Mouse (Mus musculus): ENCODE data around the gene Hspa1l. TPM values are rescaled to one million over a fixed set of nuclear protein-coding genes. Genes with fewer than 3 reads are reported as not detected.
"Not testable (repeated sequence)": the region's sequence is repeated elsewhere in the genome, so short reads cannot be mapped to it uniquely, and the experiment has no call there.

Gene Hspa1l
- polyA plus RNA-seq, 1 experiment from 2014 or later = 1.3 TPM

- no peak overlapping the region for H3K9ac ChIP-seq (replicated peaks; ENCODE audit: low read length)
- H3K9me3 ChIP-seq (ENCODE audit: low read length) = no peaks in the 10 kb centered on the region
- no peaks in the 10 kb centered on the region for H3K36me3 ChIP-seq (ENCODE audit: insufficient read depth, low read length)
- H3K4me3 ChIP-seq (ENCODE audit: low read length) = no peak overlapping the region
- WGBS = 45% methylated on average over 8 of the region's 8 CpGs
- no peak overlapping the region for H3K27ac ChIP-seq (ENCODE audit: low read length)
- peak overlapping the region; percentile 34; the same call in 1 of the 2 replicates for H3K4me2 ChIP-seq (replicated peaks; ENCODE audit: low read depth, low read length)
- H3K4me1 ChIP-seq (ENCODE audit: insufficient read depth, low read length) = peaks cover 14% of the 10 kb centered on the region
- ATAC-seq (ENCODE audit: low FRiP score, low TSS enrichment) = no peak
- no peaks in the 10 kb centered on the region for H3K27me3 ChIP-seq (ENCODE audit: insufficient read depth, low read length)
Measured at GRCm38 (mm10) chr17:34934830-34935229, 37.7 kb upstream of the Hspa1l start.

- Histone ChIP-seq H3K9ac (replicated peaks; ENCODE audit: low read length) (no peak overlapping the region), H3K4me3 (ENCODE audit: low read length) (no peak overlapping the region), H3K27me3 (ENCODE audit: insufficient read depth, low read length) (no peaks in the 10 kb centered on the region), H3K4me1 (ENCODE audit: insufficient read depth, low read length) (peaks cover 10% of the 10 kb centered on the region), H3K9me3 (ENCODE audit: low read length) (no peaks in the 10 kb centered on the region), H3K27ac (ENCODE audit: low read length) (no peak overlapping the region), H3K36me3 (ENCODE audit: insufficient read depth, low read length) (no peaks in the 10 kb centered on the region), H3K4me2 (replicated peaks; ENCODE audit: low read depth, low read length) (no peak overlapping the region)
- WGBS = 72% methylated on average over 6 of the region's 6 CpGs
- no peak for ATAC-seq (ENCODE audit: low FRiP score, low TSS enrichment)
Measured at GRCm38 (mm10) chr17:34937960-34938505, 34.5 kb upstream of the Hspa1l start.

GRCm38 (mm10) chr17:34941344-34942041 is 31.0 kb upstream of the Hspa1l start:
- WGBS = 5% methylated on average over 13 of the region's 15 CpGs
- H3K36me3 ChIP-seq (ENCODE audit: insufficient read depth, low read length) = no peaks in the 10 kb centered on the region
- peak overlapping the region; percentile 36 for H3K4me3 ChIP-seq (ENCODE audit: low read length)
- no peaks in the 10 kb centered on the region for H3K27me3 ChIP-seq (ENCODE audit: insufficient read depth, low read length)
- H3K27ac ChIP-seq (ENCODE audit: low read length) = peak overlapping the region; percentile 31; the same call in 1 of the 2 replicates
- H3K9ac ChIP-seq (replicated peaks; ENCODE audit: low read length) = peak overlapping the region; percentile 58
- H3K4me2 ChIP-seq (replicated peaks; ENCODE audit: low read depth, low read length) = peak overlapping the region; percentile 64
- H3K9me3 ChIP-seq (ENCODE audit: low read length) = no peaks in the 10 kb centered on the region
- peaks cover 3% of the 10 kb centered on the region; the same call in 1 of the 2 replicates for H3K4me1 ChIP-seq (ENCODE audit: insufficient read depth, low read length)
- ATAC-seq (ENCODE audit: low FRiP score, low TSS enrichment) = peak; percentile 43; the same call in 1 of the 2 replicates

GRCm38 (mm10) chr17:34943128-34943815 is 29.2 kb upstream of the Hspa1l start:
- Histone ChIP-seq H3K27ac (ENCODE audit: low read length) (no peak overlapping the region), H3K4me2 (replicated peaks; ENCODE audit: low read depth, low read length) (no peak overlapping the region), H3K4me1 (ENCODE audit: insufficient read depth, low read length) (peaks cover 3% of the 10 kb centered on the region; the same call in 1 of the 2 replicates), H3K4me3 (ENCODE audit: low read length) (no peak overlapping the region), H3K9ac (replicated peaks; ENCODE audit: low read length) (no peak overlapping the region), H3K27me3 (ENCODE audit: insufficient read depth, low read length) (no peaks in the 10 kb centered on the region), H3K36me3 (ENCODE audit: insufficient read depth, low read length) (no peaks in the 10 kb centered on the region), H3K9me3 (ENCODE audit: low read length) (no peaks in the 10 kb centered on the region)
- no peak for ATAC-seq (ENCODE audit: low FRiP score, low TSS enrichment)
- WGBS = 85% methylated on average over 4 of the region's 4 CpGs

- H3K9me3 ChIP-seq (ENCODE audit: low read length) = no peaks in the 10 kb centered on the region
- H3K27ac ChIP-seq (ENCODE audit: low read length) = no peak overlapping the region
- peaks cover 3% of the 10 kb centered on the region; the same call in 1 of the 2 replicates for H3K4me1 ChIP-seq (ENCODE audit: insufficient read depth, low read length)
- no peak overlapping the region for H3K9ac ChIP-seq (replicated peaks; ENCODE audit: low read length)
- ATAC-seq (ENCODE audit: low FRiP score, low TSS enrichment) = no peak
- H3K36me3 ChIP-seq (ENCODE audit: insufficient read depth, low read length) = peaks cover 3% of the 10 kb centered on the region; the same call in 1 of the 2 replicates
- no peak overlapping the region for H3K4me2 ChIP-seq (replicated peaks; ENCODE audit: low read depth, low read length)
- no peaks in the 10 kb centered on the region for H3K27me3 ChIP-seq (ENCODE audit: insufficient read depth, low read length)
- H3K4me3 ChIP-seq (ENCODE audit: low read length) = no peak overlapping the region
Measured at GRCm38 (mm10) chr17:34944362-34944761, 28.1 kb upstream of the Hspa1l start.

- Histone ChIP-seq H3K4me1 (ENCODE audit: insufficient read depth, low read length) (peaks cover 11% of the 10 kb centered on the region), H3K27me3 (ENCODE audit: insufficient read depth, low read length) (no peaks in the 10 kb centered on the region), H3K9ac (replicated peaks; ENCODE audit: low read length) (no peak overlapping the region), H3K9me3 (ENCODE audit: low read length) (no peaks in the 10 kb centered on the region), H3K36me3 (ENCODE audit: insufficient read depth, low read length) (peaks cover 21% of the 10 kb centered on the region), H3K4me2 (replicated peaks; ENCODE audit: low read depth, low read length) (no peak overlapping the region), H3K4me3 (ENCODE audit: low read length) (no peak overlapping the region), H3K27ac (ENCODE audit: low read length) (peak overlapping the region; percentile 45; the same call in 1 of the 2 replicates)
- WGBS = 76% methylated on average over 5 of the region's 5 CpGs
- ATAC-seq (ENCODE audit: low FRiP score, low TSS enrichment) = 0 out of 2 replicates have a peak, but pooled peaks have one; percentile 27
Measured at GRCm38 (mm10) chr17:34946486-34947140, 25.9 kb upstream of the Hspa1l start.

GRCm38 (mm10) chr17:34947606-34948005 is 24.9 kb upstream of the Hspa1l start:
- Histone ChIP-seq H3K4me2 (replicated peaks; ENCODE audit: low read depth, low read length) (no peak overlapping the region), H3K27me3 (ENCODE audit: insufficient read depth, low read length) (no peaks in the 10 kb centered on the region), H3K4me1 (ENCODE audit: insufficient read depth, low read length) (peaks cover 9% of the 10 kb centered on the region), H3K9ac (replicated peaks; ENCODE audit: low read length) (no peak overlapping the region), H3K27ac (ENCODE audit: low read length) (no peak overlapping the region; the same call in 1 of the 2 replicates), H3K9me3 (ENCODE audit: low read length) (no peaks in the 10 kb centered on the region), H3K36me3 (ENCODE audit: insufficient read depth, low read length) (peaks cover 21% of the 10 kb centered on the region), H3K4me3 (ENCODE audit: low read length) (no peak overlapping the region)
- ATAC-seq (ENCODE audit: low FRiP score, low TSS enrichment) = no peak
- WGBS = 23% methylated on average over 8 of the region's 8 CpGs

GRCm38 (mm10) chr17:34948721-34949552 is 23.6 kb upstream of the Hspa1l start:
- H3K4me1 ChIP-seq (ENCODE audit: insufficient read depth, low read length); H3K4me3 ChIP-seq (ENCODE audit: low read length); H3K27me3 ChIP-seq (ENCODE audit: insufficient read depth, low read length); H3K9me3 ChIP-seq (ENCODE audit: low read length); H3K9ac ChIP-seq (replicated peaks; ENCODE audit: low read length); H3K4me2 ChIP-seq (replicated peaks; ENCODE audit: low read depth, low read length); ATAC-seq (ENCODE audit: low FRiP score, low TSS enrichment): not testable (repeated sequence)
- Histone ChIP-seq H3K27ac (ENCODE audit: low read length) (peak overlapping the region; percentile 69), H3K36me3 (ENCODE audit: insufficient read depth, low read length) (peaks cover 21% of the 10 kb centered on the region)
- 57% methylated on average over 9 of the region's 9 CpGs for WGBS

GRCm38 (mm10) chr17:34949553-34949969 is 22.9 kb upstream of the Hspa1l start:
- no peak overlapping the region for H3K4me3 ChIP-seq (ENCODE audit: low read length)
- ATAC-seq (ENCODE audit: low FRiP score, low TSS enrichment) = 0 out of 2 replicates have a peak, but pooled peaks have one; percentile 12
- whole genome bisulfite sequencing = 46% methylated on average over 4 of the region's 4 CpGs
- H3K27me3 ChIP-seq (ENCODE audit: insufficient read depth, low read length) = no peaks in the 10 kb centered on the region
- no peak overlapping the region for H3K27ac ChIP-seq (ENCODE audit: low read length)
- H3K9me3 ChIP-seq (ENCODE audit: low read length) = no peaks in the 10 kb centered on the region
- peaks cover 9% of the 10 kb centered on the region for H3K4me1 ChIP-seq (ENCODE audit: insufficient read depth, low read length)
- H3K4me2 ChIP-seq (replicated peaks; ENCODE audit: low read depth, low read length) = no peak overlapping the region
- H3K9ac ChIP-seq (replicated peaks; ENCODE audit: low read length) = 0 out of 2 replicates have a peak overlapping the region, but pooled peaks have one; percentile 15
- H3K36me3 ChIP-seq (ENCODE audit: insufficient read depth, low read length) = peaks cover 21% of the 10 kb centered on the region

Measured in kidney, embryonic 16.5 days (tissue).